Mouse (Mus musculus): Measurements from ENCODE around the gene St8sia6.
A peak's percentile ranks its signal among the peaks of the same experiment; 100 is the strongest.
"Not testable (repeated sequence)": the region's sequence is repeated elsewhere in the genome, so short reads cannot be mapped to it uniquely, and the experiment has no call there.

St8sia6 gene

GRCm38 (mm10) chr2:13793969-13794363 lies at the start of gene St8sia6:
TSS of gene St8sia6 (minus strand) at chr2:13794064.
- DNase-seq = no peak

DNA sequence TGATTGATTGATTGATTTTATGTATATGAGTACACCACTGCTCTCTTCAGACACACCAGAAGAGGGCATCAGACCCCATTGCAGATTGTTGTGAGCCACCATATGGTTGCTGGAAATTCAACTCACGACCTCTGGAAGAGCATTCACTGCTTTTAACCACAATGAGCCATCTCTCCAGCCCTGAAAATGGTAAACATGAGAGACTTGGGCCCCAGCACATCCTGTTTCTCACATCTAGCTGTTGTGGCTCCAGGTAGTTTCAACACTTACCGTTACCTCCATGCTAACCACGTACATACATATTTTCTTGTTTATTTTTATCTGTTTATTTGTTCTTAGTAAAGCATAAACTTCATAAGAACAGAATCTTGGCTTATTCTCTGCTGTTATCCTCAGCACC lies 42.4 kb upstream of the St8sia6 start:
- no peak for DNase-seq

GRCm38 (mm10) chr2:13834989-13835388 lies 41.1 kb upstream of the St8sia6 start:
- DNase-seq = no peak

- no peak for DNase-seq
Measured at GRCm38 (mm10) chr2:13816645-13817044, 22.8 kb upstream of the St8sia6 start.

GRCm38 (mm10) chr2:13808593-13808992 lies 14.7 kb upstream of the St8sia6 start:
- DNase-seq = no peak

- no peak for DNase-seq
Measured at GRCm38 (mm10) chr2:13808008-13808407, 14.1 kb upstream of the St8sia6 start.

GRCm38 (mm10) chr2:13806120-13806519 lies 12.3 kb upstream of the St8sia6 start:
- DNase-seq = no peak

DNA sequence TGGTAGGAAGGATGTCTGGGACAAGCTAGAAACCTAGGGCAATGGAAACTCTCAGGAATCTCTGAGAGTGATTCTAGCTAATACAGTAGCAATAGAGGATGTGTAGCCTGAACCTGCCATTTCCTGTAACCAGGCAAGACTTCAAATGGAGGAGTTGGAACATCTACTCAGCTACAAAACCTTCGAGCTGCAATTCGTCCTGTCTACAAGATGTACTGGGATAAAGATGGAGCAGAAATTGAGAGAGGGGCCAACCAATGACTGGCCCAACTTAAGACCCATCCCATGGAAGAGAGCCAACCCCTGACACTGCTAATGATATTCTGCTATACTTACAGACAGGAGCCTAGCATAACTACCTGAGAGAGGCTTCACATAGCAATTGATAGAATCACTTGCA lies 6.8 kb upstream of the St8sia6 start:
- DNase-seq = no peak

GRCm38 (mm10) chr2:13794446-13794845 lies 582 bp upstream of the St8sia6 start:
- no peak for DNase-seq

DNA sequence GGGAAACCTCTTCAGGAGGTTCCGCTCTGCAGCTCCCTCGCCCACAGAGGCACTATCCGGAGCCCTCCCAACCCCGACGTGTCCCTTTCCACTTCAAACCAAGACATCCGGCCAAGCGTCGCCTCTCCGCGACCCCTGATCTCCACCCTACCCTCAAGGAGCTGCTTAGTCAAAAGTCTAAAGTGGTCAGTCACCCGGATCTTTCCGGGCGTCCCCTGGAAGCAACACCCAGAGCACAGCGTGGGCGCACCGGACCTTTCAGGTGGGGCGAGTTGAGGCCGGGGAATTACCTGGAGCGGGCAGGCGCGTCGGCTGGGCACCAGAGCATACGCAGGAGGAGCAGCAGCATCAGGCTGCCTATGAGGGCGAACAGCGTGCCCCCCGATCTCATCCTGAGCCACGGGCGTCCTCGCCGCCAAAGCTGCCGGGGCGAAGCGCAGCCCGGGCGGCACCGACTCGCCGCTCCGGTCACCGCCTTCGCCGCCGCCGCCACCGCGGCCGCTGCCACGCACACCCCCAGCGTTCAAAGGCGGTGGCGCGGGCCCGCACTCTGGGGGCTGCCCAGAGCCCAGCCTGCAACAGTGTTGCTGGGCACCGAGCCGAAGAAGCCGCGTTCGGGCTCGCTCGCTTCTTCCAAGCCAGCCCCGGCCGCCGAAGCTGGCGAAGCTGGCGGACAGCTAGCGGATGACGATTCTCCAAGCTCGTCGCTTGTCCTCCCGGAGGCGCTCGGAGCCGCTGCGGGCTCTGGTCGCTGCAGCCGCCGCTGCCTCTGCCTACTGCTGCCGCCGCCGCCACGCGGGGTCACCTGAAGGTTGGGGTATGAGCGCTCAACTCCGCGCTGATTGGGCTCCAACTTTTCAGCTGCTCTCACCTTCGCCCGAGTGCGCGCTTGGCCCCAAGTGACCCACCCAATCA lies 553 bp downstream of the St8sia6 start:
- DNase-seq = peak; percentile 56

- DNase-seq = peak; percentile 14
Measured at GRCm38 (mm10) chr2:13792256-13793005, 1.4 kb downstream of the St8sia6 start.

- DNase-seq = no peak
Measured at GRCm38 (mm10) chr2:13791598-13791997, 2.3 kb downstream of the St8sia6 start.

DNA sequence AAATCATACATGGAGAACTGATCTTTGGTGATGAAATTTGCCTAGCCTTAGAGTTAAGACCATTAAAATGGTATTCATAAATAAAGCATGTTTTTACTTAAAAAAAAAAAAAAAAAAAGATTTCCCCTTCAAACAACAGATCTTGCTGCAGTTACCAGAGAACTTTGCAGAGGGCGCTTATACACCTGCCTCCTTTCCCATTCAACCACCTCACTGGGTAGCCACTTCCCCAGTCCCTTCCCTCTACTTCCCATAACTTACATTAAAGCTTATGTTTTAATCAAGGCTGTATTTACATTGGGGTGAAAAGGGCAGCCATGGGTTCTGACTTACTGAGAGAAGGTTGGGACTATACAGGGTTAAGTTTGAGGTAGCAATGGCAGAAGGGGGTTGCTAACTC lies 4.5 kb downstream of the St8sia6 start:
- DNase-seq = no peak

- DNase-seq = no peak
Measured at GRCm38 (mm10) chr2:13786577-13787168, 7.2 kb downstream of the St8sia6 start.

GRCm38 (mm10) chr2:13785992-13786391 lies 7.9 kb downstream of the St8sia6 start:
- DNase-seq = not testable (repeated sequence)

DNA sequence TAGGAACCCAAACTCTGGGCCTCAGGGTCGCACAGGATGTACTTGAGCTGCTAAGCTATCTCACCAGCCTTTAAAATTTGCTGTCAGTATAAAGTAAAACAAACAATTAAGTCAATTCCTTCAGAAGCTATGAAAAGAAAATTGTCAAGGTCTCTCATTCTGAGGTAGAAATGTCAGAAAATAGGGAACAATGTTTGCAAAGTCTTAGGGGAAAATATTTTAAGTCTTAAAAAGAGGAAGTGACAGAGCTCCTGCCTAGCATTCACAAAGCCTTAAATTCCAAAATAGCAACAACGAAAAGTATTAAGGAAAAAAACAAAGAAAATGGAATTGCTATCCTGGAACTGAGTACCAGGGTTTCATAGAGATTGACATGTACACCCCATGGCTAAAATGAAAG lies 8.6 kb downstream of the St8sia6 start:
- no peak for DNase-seq

GRCm38 (mm10) chr2:13784448-13784847 lies 9.4 kb downstream of the St8sia6 start:
- DNase-seq = peak; percentile 59

GRCm38 (mm10) chr2:13777032-13777431 lies 16.8 kb downstream of the St8sia6 start:
- DNase-seq = no peak

DNA sequence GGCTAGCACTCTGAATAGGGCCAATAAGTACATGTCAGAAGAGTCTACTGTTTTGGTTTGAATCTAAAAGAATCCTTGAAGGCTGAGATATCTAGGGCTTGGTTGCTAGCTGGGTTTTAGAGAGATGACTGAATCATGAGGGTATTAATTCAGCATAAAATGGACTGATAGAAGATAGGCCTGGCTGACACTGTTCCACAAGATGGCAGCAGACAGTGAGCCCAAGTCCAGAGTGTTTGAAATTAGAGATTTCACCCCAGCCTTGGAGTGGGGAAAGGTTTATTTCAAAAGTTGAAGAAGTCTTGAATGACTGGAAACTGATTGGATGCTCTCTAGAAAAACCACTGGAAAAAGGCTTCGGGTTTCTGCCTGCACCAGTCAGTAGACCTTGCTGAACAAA lies 17.4 kb downstream of the St8sia6 start:
- DNase-seq = no peak

DNA sequence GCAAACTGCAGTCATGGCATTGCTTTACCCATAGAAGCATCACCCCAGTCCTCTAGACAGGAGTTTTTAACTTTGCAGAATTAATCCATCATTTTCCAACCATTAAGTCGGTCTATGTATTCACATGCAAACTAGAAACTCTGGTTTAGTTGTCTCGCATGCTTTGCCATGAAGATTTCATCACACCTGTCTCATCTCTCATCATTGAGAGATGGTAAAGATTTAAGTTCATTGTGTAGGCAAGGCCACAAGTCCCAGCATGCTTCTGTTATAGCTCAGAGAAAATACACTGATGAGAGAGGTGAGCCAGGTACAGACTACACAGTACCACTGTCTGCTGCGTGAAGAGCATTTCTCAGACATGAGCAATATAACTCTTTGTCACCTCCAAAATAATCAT lies 18.8 kb downstream of the St8sia6 start:
- no peak for DNase-seq

- no peak for DNase-seq
Measured at GRCm38 (mm10) chr2:13768524-13768923, 25.3 kb downstream of the St8sia6 start.

DNA sequence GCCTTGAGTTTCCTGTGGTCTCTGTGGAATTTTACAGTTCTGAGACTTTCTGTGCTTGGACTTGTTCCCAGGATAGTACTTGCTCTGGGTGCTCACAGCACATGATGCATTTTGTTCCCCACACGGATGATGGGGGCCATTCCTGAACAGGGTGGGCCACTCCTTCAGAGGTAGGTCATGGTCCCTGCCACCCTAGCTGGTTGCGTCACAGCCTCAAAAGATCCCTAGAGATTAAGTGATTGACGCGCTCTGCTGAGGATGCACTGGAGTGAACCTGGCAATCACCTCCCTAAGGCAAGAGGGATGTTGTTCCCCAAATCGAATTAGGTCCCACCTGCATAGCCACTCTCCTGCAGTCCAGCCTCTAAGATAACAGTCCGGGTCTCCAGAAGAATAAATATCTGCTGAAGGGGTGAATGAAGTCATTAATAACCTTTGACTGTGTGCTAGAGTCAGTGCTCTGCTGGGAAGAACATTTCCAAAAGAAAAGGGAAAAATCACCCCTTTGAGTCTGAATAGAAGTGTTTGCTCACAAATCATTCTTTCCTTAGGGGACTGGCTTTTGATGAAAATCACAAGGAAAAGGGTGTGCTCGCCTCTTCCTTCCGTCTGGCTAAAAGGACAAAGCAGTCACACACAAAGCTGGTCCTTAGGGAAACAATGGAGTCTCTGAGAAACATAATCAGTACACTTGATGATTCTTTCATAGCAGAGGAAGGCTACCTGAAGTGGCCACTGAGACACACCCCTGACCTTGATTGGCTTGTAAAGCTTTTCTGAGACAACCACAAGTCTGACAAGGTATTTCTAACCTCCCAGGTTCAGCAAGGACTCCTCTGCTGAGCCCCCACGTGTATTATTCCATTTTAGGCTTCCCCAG lies 26.1 kb downstream of the St8sia6 start:
- no peak for DNase-seq

DNA sequence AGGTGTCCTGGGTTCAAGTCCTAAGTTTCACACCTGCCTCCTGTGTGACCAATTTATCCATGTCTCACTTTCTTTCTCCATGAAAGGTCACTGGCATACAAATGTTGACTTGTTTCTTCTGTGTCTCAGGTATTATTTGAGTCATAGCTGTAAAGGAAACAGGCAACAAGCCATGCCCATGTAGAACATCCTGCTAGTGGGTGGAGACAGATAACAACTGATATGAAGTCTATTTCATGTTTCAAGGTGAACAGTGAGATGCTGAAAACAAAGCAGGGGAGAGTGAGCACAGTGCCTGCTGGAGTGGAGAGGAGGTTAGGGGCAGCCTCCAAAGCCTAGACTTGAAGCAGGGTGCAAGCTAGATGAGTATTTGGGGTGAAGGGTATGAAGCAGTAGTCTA lies 33.5 kb downstream of the St8sia6 start:
- no peak for DNase-seq
